Mouse (Mus musculus) heart, adult 2 months (tissue): ENCODE results near the gene Catsperg1. TPM values are rescaled to one million over a fixed set of nuclear protein-coding genes. Genes with fewer than 3 reads are reported as not detected.
"Not testable (repeated sequence)": the region's sequence is repeated elsewhere in the genome, so short reads cannot be mapped to it uniquely, and the experiment has no call there.

Experiments
- DNase-seq, 2 experiments: peaks; one replicate each; pipeline ENCODE4 v3.0.0; 2021
- H3K27ac ChIP-seq: fragments of 200-600 bp; 2 replicates; pipeline ENCODE4 v1.8.1; 2022
- H3K27me3 ChIP-seq: fragments of 200-500 bp; 2 replicates; pipeline ENCODE4 v1.6.1; 2012; ENCODE audit warnings: mild to moderate bottlenecking, low read length, inconsistent platforms, mixed read lengths; ENCODE audit not compliant: control insufficient read depth, insufficient read depth
- H3K36me3 ChIP-seq: fragments of 200-500 bp; 2 replicates; pipeline ENCODE4 v1.6.1; 2012; ENCODE audit warnings: low read length, inconsistent platforms; ENCODE audit not compliant: control insufficient read depth, insufficient read depth
- H3K4me1 ChIP-seq: fragments of 200-500 bp; 2 replicates; pipeline ENCODE4 v1.6.1; 2011; ENCODE audit warnings: low read length; ENCODE audit not compliant: control insufficient read depth, insufficient read depth
- H3K4me3 ChIP-seq: fragments of 200-600 bp; 2 replicates; pipeline ENCODE4 v1.8.1; 2022
- H3K79me2 ChIP-seq: fragments of 200-500 bp; replicated peaks from 2 replicates; pipeline ENCODE4 v1.6.1; 2012; ENCODE audit warnings: mild to moderate bottlenecking, inconsistent platforms, low read length, moderate library complexity, mixed read lengths; ENCODE audit not compliant: control insufficient read depth, insufficient read depth
- H3K9ac ChIP-seq: fragments of 200-500 bp; 2 replicates; pipeline ENCODE4 v1.6.1; 2012; ENCODE audit warnings: low read depth, mild to moderate bottlenecking, control low read depth, inconsistent platforms, low read length, mixed read lengths
- CTCF ChIP-seq: fragments of 200-600 bp; IDR thresholded peaks from 2 replicates; pipeline ENCODE4 v1.8.1; 2022; ENCODE audit warnings: antibody characterized with exemption, mild to moderate bottlenecking, moderate library complexity
- EP300 ChIP-seq: fragments of 200-500 bp; IDR thresholded peaks from 2 replicates; pipeline ENCODE4 v1.6.1; 2011; ENCODE audit warnings: low read depth, low read length, control low read depth; ENCODE audit not compliant: insufficient read depth
- POLR2A ChIP-seq: fragments of 200-500 bp; IDR thresholded peaks from 2 replicates; pipeline ENCODE4 v1.6.1; 2011; ENCODE audit warnings: mild to moderate bottlenecking, low read depth, low read length, control low read depth; ENCODE audit not compliant: insufficient read depth
- WGBS: fragments of 180-500 bp; shearing (Covaris S2); methylation state at CpG from one replicate; pipeline ENCODE4 v1.1.7; 2018; 5-methylcytosine and 5-hydroxymethylcytosine counted together
- intact Hi-C: fragments of 180-260 bp; cut with DNase I; formaldehyde crosslinking; loops from one replicate; pipeline ENCODE4 v1.15.1; 2025
- polyA plus RNA-seq: library from polyadenylated mRNA; depleted of rRNA; stranded (reverse); fragments of >200 nt; gene quantifications from 2 replicates; pipeline ENCODE4 v1.2.3, GENCODE M21; 2012
- total RNA-seq, 2 experiments: library from RNA; stranded (reverse); gene quantifications; 2 replicates each; pipeline ENCODE4 v1.2.3; 2021

The Catsperg1 gene
- total and polyA plus RNA-seq, 3 experiments: 0.30 to 1.0 (median 0.34) TPM

DNA sequence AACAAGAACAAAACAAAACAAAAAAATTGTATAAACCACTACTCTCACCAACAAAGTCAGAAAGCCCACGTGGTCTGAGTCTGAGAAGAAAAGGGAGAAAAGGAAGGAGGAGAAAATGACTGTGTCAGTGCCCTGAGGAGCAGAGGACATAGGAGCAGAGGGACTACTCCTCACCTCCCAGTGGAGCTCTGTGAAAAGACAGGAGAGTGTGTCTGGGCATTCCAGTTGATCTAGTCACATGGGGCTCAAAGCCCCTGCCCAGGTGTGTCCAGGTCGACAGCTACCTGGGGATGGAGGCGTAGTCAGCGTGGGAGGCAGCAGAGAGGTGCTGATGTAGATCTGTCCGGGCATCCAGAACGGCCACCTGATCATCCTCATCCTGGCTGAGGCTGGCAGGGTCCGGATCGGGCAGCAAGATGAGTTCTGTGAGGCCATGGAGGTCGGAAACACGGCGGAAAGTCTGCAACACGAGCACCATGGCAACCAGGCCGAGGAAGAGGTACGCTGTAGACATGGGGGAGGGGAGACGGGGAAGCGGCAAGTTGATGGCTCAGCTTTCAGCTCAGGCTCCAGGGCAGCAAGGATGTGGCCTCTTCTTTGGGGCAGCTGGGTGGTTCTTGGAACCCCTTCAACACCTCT, 11.0 kb upstream of the Catsperg1 start:
- 50% methylated on average over 16 of the region's 16 CpGs for WGBS
- Histone ChIP-seq H3K27ac (no peak overlapping the region), H3K79me2 (no peaks in the 10 kb centered on the region), H3K4me1 (no peaks in the 10 kb centered on the region; the same call in 1 of the 2 replicates), H3K9ac (no peak overlapping the region), H3K27me3 (no peaks in the 10 kb centered on the region), H3K4me3 (no peak overlapping the region), H3K36me3 (no peaks in the 10 kb centered on the region)
- TF ChIP-seq EP300: no peak
- TF ChIP-seq CTCF: no peak
- no peak for TF ChIP-seq POLR2A
- no peak for DNase-seq
- intact Hi-C loops: no loop called here

- 60% methylated on average over 15 of the region's 15 CpGs for WGBS
- Histone ChIP-seq H3K79me2 (no peaks in the 10 kb centered on the region), H3K36me3 (no peaks in the 10 kb centered on the region), H3K4me1 (no peaks in the 10 kb centered on the region), H3K9ac (no peak overlapping the region), H3K27me3 (no peaks in the 10 kb centered on the region), H3K27ac (no peak overlapping the region), H3K4me3 (no peak overlapping the region)
- no peak for DNase-seq
- TF ChIP-seq POLR2A: no peak
- no peak for TF ChIP-seq CTCF
- no peak for TF ChIP-seq EP300
- intact Hi-C loops: no loop called here
Measured at GRCm38 (mm10) chr7:29214846-29215245, 1.0 kb upstream of the Catsperg1 start.

GRCm38 (mm10) chr7:29214236-29214635, 401 bp upstream of the Catsperg1 start:
- DNase-seq: no peak
- H3K36me3 ChIP-seq: no peaks in the 10 kb centered on the region
- H3K27ac ChIP-seq: no peak overlapping the region
- no peaks in the 10 kb centered on the region for H3K4me1 ChIP-seq
- H3K27me3 ChIP-seq: no peaks in the 10 kb centered on the region
- no peaks in the 10 kb centered on the region for H3K79me2 ChIP-seq
- intact Hi-C loops: no loop called here
- TF ChIP-seq CTCF (no peak), EP300 (no peak), POLR2A (no peak)
- H3K4me3 ChIP-seq: no peak overlapping the region
- WGBS: 75% methylated on average over 2 of the region's 2 CpGs
- no peak overlapping the region for H3K9ac ChIP-seq

- H3K4me3 ChIP-seq, H3K9ac ChIP-seq, intact Hi-C loops, H3K79me2 ChIP-seq, H3K4me1 ChIP-seq, DNase-seq, H3K36me3 ChIP-seq, H3K27me3 ChIP-seq, H3K27ac ChIP-seq: not testable (repeated sequence)
- WGBS: 38% methylated on average over 40 of the region's 40 CpGs
Measured at GRCm38 (mm10) chr7:29212775-29213560, 867 bp downstream of the Catsperg1 start.

DNA sequence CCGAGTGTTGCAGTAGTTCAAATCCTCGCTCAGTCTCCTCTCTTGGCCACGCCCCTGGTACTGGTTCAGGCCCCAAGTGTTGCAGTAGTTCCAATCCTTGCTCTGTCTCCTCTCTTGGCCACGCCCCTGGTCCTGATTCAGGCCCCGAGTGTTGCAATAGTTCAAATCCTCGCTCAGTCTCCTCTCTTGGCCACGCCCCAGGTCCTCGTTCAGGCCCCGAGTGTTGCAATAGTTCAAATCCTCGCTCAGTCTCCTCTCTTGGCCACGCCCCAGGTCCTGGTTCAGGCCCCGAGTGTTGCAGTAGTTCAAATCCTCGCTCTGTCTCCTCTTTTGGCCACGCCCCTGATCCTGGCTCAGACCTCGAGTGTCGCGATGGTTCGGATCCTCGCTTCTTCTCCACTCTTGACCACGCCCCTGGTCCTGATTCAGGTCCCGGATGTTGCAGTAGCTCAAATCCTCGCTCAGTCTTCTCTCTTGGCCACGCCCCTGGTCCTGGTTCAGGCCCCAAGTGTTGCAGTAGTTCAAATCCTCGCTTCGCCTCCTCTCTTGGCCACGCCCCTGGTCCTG, 1.6 kb downstream of the Catsperg1 start:
- peak in 1 of 2 experiments; percentile 12 for DNase-seq
- no peaks in the 10 kb centered on the region for H3K4me1 ChIP-seq
- H3K4me3 ChIP-seq: peak overlapping the region; percentile 44
- no peaks in the 10 kb centered on the region for H3K79me2 ChIP-seq
- TF ChIP-seq EP300 (no peak), CTCF (no peak), POLR2A (no peak)
- intact Hi-C loops: no loop called here
- no peaks in the 10 kb centered on the region for H3K27me3 ChIP-seq
- WGBS: 34% methylated on average over 26 of the region's 26 CpGs
- H3K27ac ChIP-seq: peak overlapping the region; percentile 84
- no peak overlapping the region for H3K9ac ChIP-seq
- H3K36me3 ChIP-seq: no peaks in the 10 kb centered on the region
